ENCODE assay signal across 9 mouse cellular contexts in the genomic region with DNA sequence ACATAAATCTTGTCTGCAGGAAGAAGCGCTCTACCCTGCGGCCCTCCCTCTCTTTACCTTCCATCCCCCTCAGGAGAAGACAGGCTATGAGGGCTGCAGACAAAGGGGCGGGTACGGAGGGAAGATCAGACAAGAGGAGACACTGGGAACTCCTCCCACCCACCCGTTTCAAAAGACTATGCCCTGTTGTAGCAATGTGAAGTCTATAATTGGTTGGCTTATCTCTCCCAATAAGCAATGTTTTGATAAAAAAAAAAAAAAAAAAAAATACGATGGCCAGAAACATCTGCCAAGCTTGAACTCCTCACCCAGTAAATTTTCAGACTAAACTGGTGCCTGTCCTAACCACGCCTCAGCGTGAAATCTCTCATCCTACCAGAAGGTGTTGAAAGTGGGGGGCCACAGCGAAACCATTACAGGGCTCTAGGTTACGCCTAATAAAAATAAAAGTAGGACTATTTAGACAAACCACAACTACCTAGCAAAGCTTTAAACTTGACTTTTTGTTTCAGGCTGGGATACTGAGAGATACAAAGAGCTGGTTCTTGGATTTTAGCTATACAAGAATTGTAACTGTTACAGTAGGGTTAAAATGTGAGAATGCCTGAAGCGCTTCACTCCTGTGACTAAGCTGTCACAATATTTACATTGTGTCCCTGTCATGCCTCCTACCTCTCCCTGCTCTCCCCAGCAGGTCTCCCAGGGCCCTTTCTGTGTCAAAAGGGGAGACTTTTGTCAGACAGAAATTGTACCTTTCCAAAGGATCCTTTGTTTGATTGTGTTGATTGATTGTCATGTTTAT.
DNase-seq lines count a peak whose midpoint lies in the region; ATAC-seq lines count a peak whose summit lies in the region.
"Had no signal": no experiment of that assay in that cellular context is flagged by ENCODE, and none has a peak within 500 bp of the region (broad histone marks: within the 10 kb centered on the region; RNA-seq: fewer than 3 reads in every experiment).

No protein-coding gene starts in this region.

- peak; percentile 34; the same call in 1 of the 2 replicates for ATAC-seq in intestine, embryonic 15.5 days
- ATAC-seq in intestine, embryonic 16.5 days = no peak
- ATAC-seq in forebrain, embryonic 14.5 days = peak; percentile 63
- peak; percentile 78 for ATAC-seq in midbrain, embryonic 12.5 days (ENCODE audit: low FRiP score, low read depth)

- 21% methylated on average over 11 of the region's 11 CpGs for WGBS in intestine, embryonic 15.5 days
- WGBS in intestine, embryonic 16.5 days = 18% methylated on average over 11 of the region's 11 CpGs
- WGBS in forebrain, embryonic 14.5 days = 3% methylated on average over 11 of the region's 11 CpGs
- WGBS in midbrain, embryonic 12.5 days = 10% methylated on average over 11 of the region's 11 CpGs

- no peaks in the 10 kb centered on the region for H3K9me3 ChIP-seq in intestine, embryonic 15.5 days
- H3K9me3 ChIP-seq in intestine, embryonic 16.5 days (ENCODE audit: control insufficient read depth, low read length) = no peaks in the 10 kb centered on the region
- no peaks in the 10 kb centered on the region for H3K9me3 ChIP-seq in forebrain, embryonic 14.5 days (replicated peaks; ENCODE audit: control insufficient read depth, low read length)
- H3K9me3 ChIP-seq in midbrain, embryonic 12.5 days = no peaks in the 10 kb centered on the region
- H3K9me3 ChIP-seq: liver, embryonic 13.5 days had no signal

- no peak overlapping the region for H3K27ac ChIP-seq in intestine, embryonic 15.5 days
- no peak overlapping the region for H3K27ac ChIP-seq in intestine, embryonic 16.5 days (ENCODE audit: low read length)
- H3K27ac ChIP-seq in forebrain, embryonic 14.5 days (ENCODE audit: low read depth, low read length) = peak overlapping the region; percentile 86
- peak overlapping the region; percentile 73 for H3K27ac ChIP-seq in midbrain, embryonic 12.5 days (replicated peaks)
- H3K27ac ChIP-seq: liver, embryonic 13.5 days had no signal

- H3K4me3 ChIP-seq in intestine, embryonic 15.5 days (replicated peaks) = no peak overlapping the region
- no peak overlapping the region for H3K4me3 ChIP-seq in intestine, embryonic 16.5 days (ENCODE audit: low read length)
- 0 out of 2 replicates have a peak overlapping the region, but pooled peaks have one; percentile 1 for H3K4me3 ChIP-seq in forebrain, embryonic 14.5 days (ENCODE audit: low read depth, low read length)
- no peak overlapping the region for H3K4me3 ChIP-seq in midbrain, embryonic 12.5 days
- H3K4me3 ChIP-seq: liver, embryonic 13.5 days had no signal

- H3K4me2 ChIP-seq in intestine, embryonic 15.5 days (replicated peaks) = peak overlapping the region; percentile 30; the same call in 1 of the 2 replicates
- no peak overlapping the region for H3K4me2 ChIP-seq in intestine, embryonic 16.5 days (ENCODE audit: low read depth, low read length)
- peak overlapping the region; percentile 38 for H3K4me2 ChIP-seq in forebrain, embryonic 14.5 days (ENCODE audit: low read length)
- H3K4me2 ChIP-seq in midbrain, embryonic 12.5 days (replicated peaks) = peak overlapping the region; percentile 40
- H3K4me2 ChIP-seq: liver, embryonic 13.5 days had no signal

- H3K27me3 ChIP-seq in intestine, embryonic 15.5 days (replicated peaks) = no peaks in the 10 kb centered on the region
- H3K27me3 ChIP-seq in intestine, embryonic 16.5 days (replicated peaks; ENCODE audit: control insufficient read depth, insufficient read depth, low read length) = no peaks in the 10 kb centered on the region
- 0 out of 2 replicates have a peak, but pooled peaks cover 2% of the 10 kb centered on the region for H3K27me3 ChIP-seq in forebrain, embryonic 14.5 days (replicated peaks; ENCODE audit: control insufficient read depth, insufficient read depth, low read length)
- peaks cover 30% of the 10 kb centered on the region for H3K27me3 ChIP-seq in midbrain, embryonic 12.5 days
- H3K27me3 ChIP-seq: liver, embryonic 13.5 days had no signal

- no peak overlapping the region for H3K9ac ChIP-seq in intestine, embryonic 15.5 days
- H3K9ac ChIP-seq in intestine, embryonic 16.5 days (ENCODE audit: low read depth, low read length) = no peak overlapping the region
- H3K9ac ChIP-seq in forebrain, embryonic 14.5 days (ENCODE audit: low read length) = peak overlapping the region; percentile 4; the same call in 1 of the 2 replicates
- no peak overlapping the region; the same call in 1 of the 2 replicates for H3K9ac ChIP-seq in midbrain, embryonic 12.5 days (replicated peaks)
- H3K9ac ChIP-seq: liver, embryonic 13.5 days had no signal

- DNase-seq in embryo, embryonic 11 days = peak; percentile 62
- DNase-seq in forebrain, embryonic 14.5 days (ENCODE audit: low spot score) = peak; percentile 62
- DNase-seq in thymus, postnatal 0 days (ENCODE audit: low spot score) = no peak
- DNase-seq in layer of hippocampus, postnatal 36 days = no peak
- no peak for DNase-seq in adrenal gland, postnatal 10 days
- DNase-seq: liver, embryonic 13.5 days had no signal

- no peaks in the 10 kb centered on the region for H3K4me1 ChIP-seq in intestine, embryonic 15.5 days (replicated peaks)
- no peaks in the 10 kb centered on the region for H3K4me1 ChIP-seq in intestine, embryonic 16.5 days (ENCODE audit: control insufficient read depth, insufficient read depth, low read length)
- H3K4me1 ChIP-seq in forebrain, embryonic 14.5 days (ENCODE audit: control insufficient read depth, insufficient read depth, low read length) = peaks cover 23% of the 10 kb centered on the region
- H3K4me1 ChIP-seq in midbrain, embryonic 12.5 days = peaks cover 29% of the 10 kb centered on the region
- H3K4me1 ChIP-seq: liver, embryonic 13.5 days had no signal

- no peaks in the 10 kb centered on the region for H3K36me3 ChIP-seq in intestine, embryonic 15.5 days
- no peaks in the 10 kb centered on the region for H3K36me3 ChIP-seq in intestine, embryonic 16.5 days (ENCODE audit: control insufficient read depth, insufficient read depth, low read length)
- no peaks in the 10 kb centered on the region for H3K36me3 ChIP-seq in forebrain, embryonic 14.5 days (ENCODE audit: control insufficient read depth, insufficient read depth, low read length)
- H3K36me3 ChIP-seq in midbrain, embryonic 12.5 days = no peaks in the 10 kb centered on the region
- H3K36me3 ChIP-seq: liver, embryonic 13.5 days had no signal

Comparison
In these comparisons a context has a peak if more than half of its experiments do, and no peak if none do; other contexts are left out.
1. H3K27ac ChIP-seq: peak in forebrain, embryonic 14.5 days (single experiment) and midbrain, embryonic 12.5 days (single experiment); none in intestine, embryonic 15.5 days (single experiment) and intestine, embryonic 16.5 days (single experiment).
2. DNase-seq: peak in embryo, embryonic 11 days (single experiment) and forebrain, embryonic 14.5 days (single experiment); none in thymus, postnatal 0 days (single experiment), layer of hippocampus, postnatal 36 days (0 of 2) and adrenal gland, postnatal 10 days (single experiment).